Mouse (Mus musculus): ENCODE data around the gene Dnah6. TPM values are rescaled to one million over a fixed set of nuclear protein-coding genes. Genes with fewer than 3 reads are reported as not detected.

Gene Dnah6
- polyA plus RNA-seq, 1 experiment: 9.9 TPM

GRCm38 (mm10) chr6:72993688-72994082 is 227.8 kb downstream of the Dnah6 start:
- Histone ChIP-seq H3K4me1 (ENCODE audit: control insufficient read depth, insufficient read depth, low read length) (no peaks in the 10 kb centered on the region), H3K36me3 (ENCODE audit: control insufficient read depth, insufficient read depth, low read length) (no peaks in the 10 kb centered on the region), H3K27ac (ENCODE audit: control insufficient read depth, insufficient read depth, low read depth, low read length) (no peak overlapping the region), H3K4me3 (ENCODE audit: control insufficient read depth, low read depth, low read length) (no peak overlapping the region), H3K27me3 (ENCODE audit: control insufficient read depth, insufficient read depth, low read length) (no peaks in the 10 kb centered on the region)
- TF ChIP-seq CTCF (IDR thresholded peaks at IDR 0.05; ENCODE audit: control insufficient read depth, insufficient read depth, insufficient replicate concordance, low read depth, low read length): no peak
- no peak for TF ChIP-seq POLR2A (IDR thresholded peaks at IDR 0.05; ENCODE audit: control insufficient read depth, low read depth, low read length)

- TF ChIP-seq POLR2A (IDR thresholded peaks at IDR 0.05; ENCODE audit: control insufficient read depth, low read depth, low read length) (no peak), CTCF (IDR thresholded peaks at IDR 0.05; ENCODE audit: control insufficient read depth, insufficient read depth, insufficient replicate concordance, low read depth, low read length) (no peak)
- no peak overlapping the region for H3K27ac ChIP-seq (ENCODE audit: control insufficient read depth, insufficient read depth, low read depth, low read length)
- H3K27me3 ChIP-seq (ENCODE audit: control insufficient read depth, insufficient read depth, low read length): no peaks in the 10 kb centered on the region
- H3K36me3 ChIP-seq (ENCODE audit: control insufficient read depth, insufficient read depth, low read length): no peaks in the 10 kb centered on the region
- no peak overlapping the region for H3K4me3 ChIP-seq (ENCODE audit: control insufficient read depth, low read depth, low read length)
- no peaks in the 10 kb centered on the region for H3K4me1 ChIP-seq (ENCODE audit: control insufficient read depth, insufficient read depth, low read length)
Measured at GRCm38 (mm10) chr6:72993054-72993687, 228.3 kb downstream of the Dnah6 start.

GRCm38 (mm10) chr6:72990206-72990605 is 231.2 kb downstream of the Dnah6 start:
- Histone ChIP-seq H3K27me3 (ENCODE audit: control insufficient read depth, insufficient read depth, low read length) (no peaks in the 10 kb centered on the region), H3K36me3 (ENCODE audit: control insufficient read depth, insufficient read depth, low read length) (no peaks in the 10 kb centered on the region), H3K4me1 (ENCODE audit: control insufficient read depth, insufficient read depth, low read length) (no peaks in the 10 kb centered on the region), H3K27ac (ENCODE audit: control insufficient read depth, insufficient read depth, low read depth, low read length) (no peak overlapping the region), H3K4me3 (ENCODE audit: control insufficient read depth, low read depth, low read length) (no peak overlapping the region)
- TF ChIP-seq POLR2A (IDR thresholded peaks at IDR 0.05; ENCODE audit: control insufficient read depth, low read depth, low read length): no peak
- no peak for TF ChIP-seq CTCF (IDR thresholded peaks at IDR 0.05; ENCODE audit: control insufficient read depth, insufficient read depth, insufficient replicate concordance, low read depth, low read length)

GRCm38 (mm10) chr6:72989028-72989736 is 232.3 kb downstream of the Dnah6 start:
- no peak for TF ChIP-seq POLR2A (IDR thresholded peaks at IDR 0.05; ENCODE audit: control insufficient read depth, low read depth, low read length)
- no peak for TF ChIP-seq CTCF (IDR thresholded peaks at IDR 0.05; ENCODE audit: control insufficient read depth, insufficient read depth, insufficient replicate concordance, low read depth, low read length)
- H3K4me3 ChIP-seq (ENCODE audit: control insufficient read depth, low read depth, low read length): no peak overlapping the region
- no peaks in the 10 kb centered on the region for H3K27me3 ChIP-seq (ENCODE audit: control insufficient read depth, insufficient read depth, low read length)
- H3K27ac ChIP-seq (ENCODE audit: control insufficient read depth, insufficient read depth, low read depth, low read length): no peak overlapping the region
- H3K36me3 ChIP-seq (ENCODE audit: control insufficient read depth, insufficient read depth, low read length): no peaks in the 10 kb centered on the region
- no peaks in the 10 kb centered on the region for H3K4me1 ChIP-seq (ENCODE audit: control insufficient read depth, insufficient read depth, low read length)

GRCm38 (mm10) chr6:72982506-72982905 is 238.9 kb downstream of the Dnah6 start:
- no peak for TF ChIP-seq CTCF (IDR thresholded peaks at IDR 0.05; ENCODE audit: control insufficient read depth, insufficient read depth, insufficient replicate concordance, low read depth, low read length)
- no peak for TF ChIP-seq POLR2A (IDR thresholded peaks at IDR 0.05; ENCODE audit: control insufficient read depth, low read depth, low read length)
- no peak overlapping the region for H3K27ac ChIP-seq (ENCODE audit: control insufficient read depth, insufficient read depth, low read depth, low read length)
- H3K27me3 ChIP-seq (ENCODE audit: control insufficient read depth, insufficient read depth, low read length): no peaks in the 10 kb centered on the region
- H3K4me3 ChIP-seq (ENCODE audit: control insufficient read depth, low read depth, low read length): no peak overlapping the region
- H3K36me3 ChIP-seq (ENCODE audit: control insufficient read depth, insufficient read depth, low read length): no peaks in the 10 kb centered on the region
- no peaks in the 10 kb centered on the region for H3K4me1 ChIP-seq (ENCODE audit: control insufficient read depth, insufficient read depth, low read length)

GRCm38 (mm10) chr6:72981851-72982250 is 239.6 kb downstream of the Dnah6 start:
- Histone ChIP-seq H3K4me3 (ENCODE audit: control insufficient read depth, low read depth, low read length) (no peak overlapping the region), H3K27ac (ENCODE audit: control insufficient read depth, insufficient read depth, low read depth, low read length) (no peak overlapping the region), H3K27me3 (ENCODE audit: control insufficient read depth, insufficient read depth, low read length) (no peaks in the 10 kb centered on the region), H3K4me1 (ENCODE audit: control insufficient read depth, insufficient read depth, low read length) (no peaks in the 10 kb centered on the region), H3K36me3 (ENCODE audit: control insufficient read depth, insufficient read depth, low read length) (no peaks in the 10 kb centered on the region)
- TF ChIP-seq CTCF (IDR thresholded peaks at IDR 0.05; ENCODE audit: control insufficient read depth, insufficient read depth, insufficient replicate concordance, low read depth, low read length) (no peak), POLR2A (IDR thresholded peaks at IDR 0.05; ENCODE audit: control insufficient read depth, low read depth, low read length) (no peak)

- Histone ChIP-seq H3K4me1 (ENCODE audit: control insufficient read depth, insufficient read depth, low read length) (no peaks in the 10 kb centered on the region), H3K4me3 (ENCODE audit: control insufficient read depth, low read depth, low read length) (no peak overlapping the region), H3K27me3 (ENCODE audit: control insufficient read depth, insufficient read depth, low read length) (no peaks in the 10 kb centered on the region), H3K27ac (ENCODE audit: control insufficient read depth, insufficient read depth, low read depth, low read length) (no peak overlapping the region), H3K36me3 (ENCODE audit: control insufficient read depth, insufficient read depth, low read length) (no peaks in the 10 kb centered on the region)
- TF ChIP-seq POLR2A (IDR thresholded peaks at IDR 0.05; ENCODE audit: control insufficient read depth, low read depth, low read length): no peak
- no peak for TF ChIP-seq CTCF (IDR thresholded peaks at IDR 0.05; ENCODE audit: control insufficient read depth, insufficient read depth, insufficient replicate concordance, low read depth, low read length)
Measured at GRCm38 (mm10) chr6:72981124-72981651, 240.3 kb downstream of the Dnah6 start.

Data from testis, adult 2 months (tissue).